Mouse (Mus musculus): ENCODE measurements around the gene Olfr1336. TPM values are rescaled to one million over a fixed set of nuclear protein-coding genes. Genes with fewer than 3 reads are reported as not detected.

Olfr1336 gene
- polyA plus RNA-seq, 1 experiment = not detected

DNA sequence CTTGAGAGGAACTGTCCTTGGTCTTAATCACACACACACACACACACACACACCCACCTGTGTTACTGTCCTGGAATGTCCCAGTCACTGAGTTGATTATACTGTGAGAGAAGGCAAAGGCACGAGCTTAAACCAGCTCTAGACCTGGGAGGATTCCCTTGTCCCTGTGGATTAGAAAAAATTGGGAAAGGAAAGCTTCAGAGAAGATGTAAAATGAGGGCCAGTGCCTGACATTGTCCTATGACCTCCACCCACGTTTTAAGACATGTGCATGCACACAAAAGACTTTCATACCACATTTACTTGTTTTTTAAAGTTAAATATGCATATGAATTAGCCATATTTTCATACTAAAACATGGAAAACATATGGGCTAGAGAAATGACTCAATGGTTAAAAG is 30.9 kb downstream of the Olfr1336 start, which contains the start of gene Olfr5:
Olfr5 (minus strand) TSS at position 101 of the 400 bp plus-strand sequence.
- H3K9ac ChIP-seq (ENCODE audit: low read depth, poor library complexity, severe bottlenecking) = no peak within 1 kb of the TSS
- no peaks in the 10 kb centered on the region for H3K27me3 ChIP-seq (ENCODE audit: control insufficient read depth, insufficient read depth, low read length, poor library complexity, severe bottlenecking)
- no peak for TF ChIP-seq EP300 (IDR thresholded peaks at IDR 0.05; ENCODE audit: insufficient read depth, low read depth, low read length)
- no peak for TF ChIP-seq POLR2A (IDR thresholded peaks at IDR 0.05; ENCODE audit: insufficient read depth, low read length)
- TF ChIP-seq CTCF (IDR thresholded peaks at IDR 0.05; ENCODE audit: low read depth, low read length) = no peak
- H3K27ac ChIP-seq (ENCODE audit: insufficient read depth, low read length) = no peak within 1 kb of the TSS
- H3K4me3 ChIP-seq (ENCODE audit: low read depth, low read length) = no peak within 1 kb of the TSS
- H3K9me3 ChIP-seq (replicated peaks; ENCODE audit: control insufficient read depth, insufficient read depth, low read length, poor library complexity, severe bottlenecking) = no peaks in the 10 kb centered on the region
- no peaks in the 10 kb centered on the region for H3K36me3 ChIP-seq (ENCODE audit: control insufficient read depth, insufficient read depth, low read length, poor library complexity, severe bottlenecking)
- no peaks in the 10 kb centered on the region for H3K4me1 ChIP-seq (ENCODE audit: control insufficient read depth, insufficient read depth, low read length)

GRCm38 (mm10) chr7:6499655-6500054 is 43.7 kb downstream of the Olfr1336 start, which contains the start of gene Olfr1347:
Gene Olfr1347 (minus strand): TSS chr7:6499755.
- H3K27me3 ChIP-seq (ENCODE audit: control insufficient read depth, insufficient read depth, low read length, poor library complexity, severe bottlenecking) = no peaks in the 10 kb centered on the region
- TF ChIP-seq EP300 (IDR thresholded peaks at IDR 0.05; ENCODE audit: insufficient read depth, low read depth, low read length) = no peak
- no peak for TF ChIP-seq CTCF (IDR thresholded peaks at IDR 0.05; ENCODE audit: low read depth, low read length)
- no peak for TF ChIP-seq POLR2A (IDR thresholded peaks at IDR 0.05; ENCODE audit: insufficient read depth, low read length)
- H3K9ac ChIP-seq (ENCODE audit: low read depth, poor library complexity, severe bottlenecking) = no peak within 1 kb of the TSS
- H3K4me1 ChIP-seq (ENCODE audit: control insufficient read depth, insufficient read depth, low read length) = no peaks in the 10 kb centered on the region
- no peak within 1 kb of the TSS for H3K27ac ChIP-seq (ENCODE audit: insufficient read depth, low read length)
- H3K36me3 ChIP-seq (ENCODE audit: control insufficient read depth, insufficient read depth, low read length, poor library complexity, severe bottlenecking) = no peaks in the 10 kb centered on the region
- no peak within 1 kb of the TSS for H3K4me3 ChIP-seq (ENCODE audit: low read depth, low read length)
- H3K9me3 ChIP-seq (replicated peaks; ENCODE audit: control insufficient read depth, insufficient read depth, low read length, poor library complexity, severe bottlenecking) = no peaks in the 10 kb centered on the region; the same call in 1 of the 2 replicates

- H3K27ac ChIP-seq (ENCODE audit: insufficient read depth, low read length) = no peak within 1 kb of the TSS
- TF ChIP-seq EP300 (IDR thresholded peaks at IDR 0.05; ENCODE audit: insufficient read depth, low read depth, low read length) (no peak), CTCF (IDR thresholded peaks at IDR 0.05; ENCODE audit: low read depth, low read length) (no peak), POLR2A (IDR thresholded peaks at IDR 0.05; ENCODE audit: insufficient read depth, low read length) (no peak)
- H3K9ac ChIP-seq (ENCODE audit: low read depth, poor library complexity, severe bottlenecking) = no peak within 1 kb of the TSS
- no peaks in the 10 kb centered on the region for H3K36me3 ChIP-seq (ENCODE audit: control insufficient read depth, insufficient read depth, low read length, poor library complexity, severe bottlenecking)
- H3K4me1 ChIP-seq (ENCODE audit: control insufficient read depth, insufficient read depth, low read length) = no peaks in the 10 kb centered on the region
- no peaks in the 10 kb centered on the region; the same call in 1 of the 2 replicates for H3K27me3 ChIP-seq (ENCODE audit: control insufficient read depth, insufficient read depth, low read length, poor library complexity, severe bottlenecking)
- H3K9me3 ChIP-seq (replicated peaks; ENCODE audit: control insufficient read depth, insufficient read depth, low read length, poor library complexity, severe bottlenecking) = no peaks in the 10 kb centered on the region
- no peak within 1 kb of the TSS for H3K4me3 ChIP-seq (ENCODE audit: low read depth, low read length)
These were observed 52.7 kb downstream of the Olfr1336 start, which contains the start of gene Olfr1348 for GRCm38 (mm10) chr7:6508648-6509047. Gene Olfr1348 (minus strand): TSS chr7:6508748.

Other genes starting within 250 kb of the Olfr1336 start
- 0.33 and 0.40 TPM in 2 replicates for gene Zscan5b, start 233.9 kb upstream of the Olfr1336 start, polyA plus RNA-seq (2011; ENCODE audit: insufficient read depth, insufficient read length, low read depth, missing spikeins)
- gene Epp13, start 203.5 kb upstream of the Olfr1336 start, polyA plus RNA-seq (2011; ENCODE audit: insufficient read depth, insufficient read length, low read depth, missing spikeins) = 40.1 and 42.4 TPM in 2 replicates
- 12.7 and 12.8 TPM in 2 replicates for gene Zfp667, start 169.6 kb upstream of the Olfr1336 start, polyA plus RNA-seq (2011; ENCODE audit: insufficient read depth, insufficient read length, low read depth, missing spikeins)
- 4.4 and 6.2 TPM in 2 replicates for gene Zfp583, start 124.9 kb upstream of the Olfr1336 start, polyA plus RNA-seq (2011; ENCODE audit: insufficient read depth, insufficient read length, low read depth, missing spikeins)
- gene Gm3854, start 112.4 kb upstream of the Olfr1336 start, polyA plus RNA-seq (2011; ENCODE audit: insufficient read depth, insufficient read length, low read depth, missing spikeins) = 3.2 and 3.8 TPM in 2 replicates
- 0.59 and 1.2 TPM in 2 replicates for gene Zfp78, start 92.9 kb upstream of the Olfr1336 start, polyA plus RNA-seq (2011; ENCODE audit: insufficient read depth, insufficient read length, low read depth, missing spikeins)
- gene Zfp28, start 72.9 kb upstream of the Olfr1336 start, polyA plus RNA-seq (2011; ENCODE audit: insufficient read depth, insufficient read length, low read depth, missing spikeins) = 3.2 and 4.5 TPM in 2 replicates
- 1.1 and 1.3 TPM in 2 replicates for gene Smim17, start 57.5 kb upstream of the Olfr1336 start, polyA plus RNA-seq (2011; ENCODE audit: insufficient read depth, insufficient read length, low read depth, missing spikeins)
- 0.32 and 0.34 TPM in 2 replicates for gene Gm20715, start 45.9 kb upstream of the Olfr1336 start, polyA plus RNA-seq (2011; ENCODE audit: insufficient read depth, insufficient read length, low read depth, missing spikeins)
- not detected in 2 replicates for gene Olfr1344, start 17.5 kb upstream of the Olfr1336 start, polyA plus RNA-seq (2011; ENCODE audit: insufficient read depth, insufficient read length, low read depth, missing spikeins)
- not detected in 2 replicates for gene Olfr1346, start 10.9 kb downstream of the Olfr1336 start, polyA plus RNA-seq (2011; ENCODE audit: insufficient read depth, insufficient read length, low read depth, missing spikeins)
- gene Olfr5, start 30.8 kb downstream of the Olfr1336 start, polyA plus RNA-seq (2011; ENCODE audit: insufficient read depth, insufficient read length, low read depth, missing spikeins) = not detected in 2 replicates
- gene Olfr1347, start 43.6 kb downstream of the Olfr1336 start, polyA plus RNA-seq (2011; ENCODE audit: insufficient read depth, insufficient read length, low read depth, missing spikeins) = not detected in 2 replicates
- not detected in 2 replicates for gene Olfr1348, start 52.6 kb downstream of the Olfr1336 start, polyA plus RNA-seq (2011; ENCODE audit: insufficient read depth, insufficient read length, low read depth, missing spikeins)
- gene Olfr1349, start 66.8 kb downstream of the Olfr1336 start, polyA plus RNA-seq (2011; ENCODE audit: insufficient read depth, insufficient read length, low read depth, missing spikeins) = 0.48 TPM in 1 of 2 replicates, not detected in the other
- gene Olfr1350, start 108.7 kb downstream of the Olfr1336 start, polyA plus RNA-seq (2011; ENCODE audit: insufficient read depth, insufficient read length, low read depth, missing spikeins) = not detected in 2 replicates
- gene Zim1, start 240.3 kb downstream of the Olfr1336 start, polyA plus RNA-seq (2011; ENCODE audit: insufficient read depth, insufficient read length, low read depth, missing spikeins) = 5.2 and 10.3 TPM in 2 replicates